Mouse (Mus musculus): Measurements from ENCODE around the gene Josd2. TPM values are rescaled to one million over a fixed set of nuclear protein-coding genes. Genes with fewer than 3 reads are reported as not detected.

Gene Josd2
- polyA plus RNA-seq, 1 experiment, result 233 TPM

GRCm38 (mm10) chr7:44464511-44464910, 3.3 kb upstream of the Josd2 start:
- peaks cover 46% of the 10 kb centered on the region for H3K27me3 ChIP-seq (ENCODE audit: control insufficient read depth, insufficient read depth, insufficient read length)
- no peak overlapping the region for H3ac ChIP-seq (ENCODE audit: control insufficient read depth, insufficient read length)
- TF ChIP-seq SRF (IDR thresholded peaks at IDR 0.05; ENCODE audit: control insufficient read depth, insufficient read length, low read depth) (no peak), MYOD1 (IDR thresholded peaks at IDR 0.05; ENCODE audit: control insufficient read depth in 1 of 3, insufficient read length in 2 of 3, low read depth in 2 of 3) (no peak), TCF12 (IDR thresholded peaks at IDR 0.05; ENCODE audit: insufficient read depth, poor library complexity, severe bottlenecking) (no peak), E2F4 (IDR thresholded peaks at IDR 0.05; ENCODE audit: insufficient read depth) (no peak), REST (IDR thresholded peaks at IDR 0.05; ENCODE audit: insufficient read depth, insufficient read length) (no peak), MYOG (IDR thresholded peaks at IDR 0.05; ENCODE audit: control insufficient read depth in 1 of 3, insufficient read depth in 1 of 3, insufficient read length in 2 of 3, low read depth in 2 of 3) (no peak), TCF3 (IDR thresholded peaks at IDR 0.05; ENCODE audit: insufficient read length, low read depth) (no peak), POLR2AphosphoS2 (IDR thresholded peaks at IDR 0.05; ENCODE audit: insufficient read length, low read depth) (no peak), POLR2A (IDR thresholded peaks at IDR 0.05; ENCODE audit: insufficient read length, low read depth) (no peak), MAX (IDR thresholded peaks at IDR 0.05; ENCODE audit: low read depth) (no peak), USF1 (IDR thresholded peaks at IDR 0.05; ENCODE audit: low read depth) (no peak), CEBPB (IDR thresholded peaks at IDR 0.05; ENCODE audit: insufficient read depth, poor library complexity, severe bottlenecking) (no peak)
- no peak overlapping the region for H3K4me2 ChIP-seq (ENCODE audit: low read depth)
- H3K36me3 ChIP-seq (ENCODE audit: control insufficient read depth, insufficient read depth), result no peaks in the 10 kb centered on the region
- H3K79me2 ChIP-seq (ENCODE audit: control insufficient read depth, insufficient read depth), result no peaks in the 10 kb centered on the region
- no peak overlapping the region for H3K4me3 ChIP-seq

GRCm38 (mm10) chr7:44465111-44465510, 2.7 kb upstream of the Josd2 start, which contains the start of gene Aspdh:
Aspdh (plus strand) TSS chr7:44465391.
- Histone ChIP-seq H3K4me3 (no peak within 1 kb of the TSS), H3K27me3 (ENCODE audit: control insufficient read depth, insufficient read depth, insufficient read length) (peaks cover 40% of the 10 kb centered on the region), H3K36me3 (ENCODE audit: control insufficient read depth, insufficient read depth) (no peaks in the 10 kb centered on the region), H3K4me2 (ENCODE audit: low read depth) (no peak within 1 kb of the TSS), H3ac (ENCODE audit: control insufficient read depth, insufficient read length) (no peak within 1 kb of the TSS), H3K79me2 (ENCODE audit: control insufficient read depth, insufficient read depth) (no peaks in the 10 kb centered on the region)
- TF ChIP-seq POLR2A (IDR thresholded peaks at IDR 0.05; ENCODE audit: insufficient read length, low read depth) (no peak), SRF (IDR thresholded peaks at IDR 0.05; ENCODE audit: control insufficient read depth, insufficient read length, low read depth) (no peak), CEBPB (IDR thresholded peaks at IDR 0.05; ENCODE audit: insufficient read depth, poor library complexity, severe bottlenecking) (no peak), E2F4 (IDR thresholded peaks at IDR 0.05; ENCODE audit: insufficient read depth) (no peak), REST (IDR thresholded peaks at IDR 0.05; ENCODE audit: insufficient read depth, insufficient read length) (no peak), TCF12 (IDR thresholded peaks at IDR 0.05; ENCODE audit: insufficient read depth, poor library complexity, severe bottlenecking) (no peak)

GRCm38 (mm10) chr7:44466006-44466887, 1.5 kb upstream of the Josd2 start:
- no peak for TF ChIP-seq TCF3 (IDR thresholded peaks at IDR 0.05; ENCODE audit: insufficient read length, low read depth)
- no peak for TF ChIP-seq MYOD1 (IDR thresholded peaks at IDR 0.05; ENCODE audit: control insufficient read depth in 1 of 3, insufficient read length in 2 of 3, low read depth in 2 of 3)
- TF ChIP-seq MYOG (IDR thresholded peaks at IDR 0.05; ENCODE audit: control insufficient read depth in 1 of 3, insufficient read depth in 1 of 3, insufficient read length in 2 of 3, low read depth in 2 of 3), result no peak
- TF ChIP-seq MAX (IDR thresholded peaks at IDR 0.05; ENCODE audit: low read depth), result no peak
- TF ChIP-seq REST (IDR thresholded peaks at IDR 0.05; ENCODE audit: insufficient read depth, insufficient read length), result no peak
- no peak for TF ChIP-seq POLR2A (IDR thresholded peaks at IDR 0.05; ENCODE audit: insufficient read length, low read depth)
- Histone ChIP-seq H3K27me3 (ENCODE audit: control insufficient read depth, insufficient read depth, insufficient read length) (peaks cover 30% of the 10 kb centered on the region), H3K4me3 (peak overlapping the region; percentile 75)

GRCm38 (mm10) chr7:44466888-44467311, 880 bp upstream of the Josd2 start:
- H3K4me3 ChIP-seq, result peak overlapping the region; percentile 75

More at GRCm38 (mm10) chr7:44466006-44466887, 1.5 kb upstream of the Josd2 start:
- Histone ChIP-seq H3K4me2 (ENCODE audit: low read depth) (no peak overlapping the region), H3K36me3 (ENCODE audit: control insufficient read depth, insufficient read depth) (no peaks in the 10 kb centered on the region), H3K79me2 (ENCODE audit: control insufficient read depth, insufficient read depth) (no peaks in the 10 kb centered on the region), H3ac (ENCODE audit: control insufficient read depth, insufficient read length) (no peak overlapping the region)

More at GRCm38 (mm10) chr7:44466888-44467311, 880 bp upstream of the Josd2 start:
- Histone ChIP-seq H3K4me2 (ENCODE audit: low read depth) (peak overlapping the region; percentile 53), H3ac (ENCODE audit: control insufficient read depth, insufficient read length) (no peak overlapping the region), H3K79me2 (ENCODE audit: control insufficient read depth, insufficient read depth) (no peaks in the 10 kb centered on the region), H3K36me3 (ENCODE audit: control insufficient read depth, insufficient read depth) (no peaks in the 10 kb centered on the region), H3K27me3 (ENCODE audit: control insufficient read depth, insufficient read depth, insufficient read length) (peaks cover 23% of the 10 kb centered on the region)
- TF ChIP-seq USF1 (IDR thresholded peaks at IDR 0.05; ENCODE audit: low read depth) (no peak), SRF (IDR thresholded peaks at IDR 0.05; ENCODE audit: control insufficient read depth, insufficient read length, low read depth) (no peak), MYOG (IDR thresholded peaks at IDR 0.05; ENCODE audit: control insufficient read depth in 1 of 3, insufficient read depth in 1 of 3, insufficient read length in 2 of 3, low read depth in 2 of 3) (peak in 1 of 3 experiments; percentile 24), E2F4 (IDR thresholded peaks at IDR 0.05; ENCODE audit: insufficient read depth) (no peak), TCF12 (IDR thresholded peaks at IDR 0.05; ENCODE audit: insufficient read depth, poor library complexity, severe bottlenecking) (no peak), POLR2A (IDR thresholded peaks at IDR 0.05; ENCODE audit: insufficient read length, low read depth) (peak; percentile 41), TCF3 (IDR thresholded peaks at IDR 0.05; ENCODE audit: insufficient read length, low read depth) (no peak), MYOD1 (IDR thresholded peaks at IDR 0.05; ENCODE audit: control insufficient read depth in 1 of 3, insufficient read length in 2 of 3, low read depth in 2 of 3) (peak in 1 of 3 experiments; percentile 57), POLR2AphosphoS2 (IDR thresholded peaks at IDR 0.05; ENCODE audit: insufficient read length, low read depth) (no peak), REST (IDR thresholded peaks at IDR 0.05; ENCODE audit: insufficient read depth, insufficient read length) (no peak), MAX (IDR thresholded peaks at IDR 0.05; ENCODE audit: low read depth) (no peak), CEBPB (IDR thresholded peaks at IDR 0.05; ENCODE audit: insufficient read depth, poor library complexity, severe bottlenecking) (no peak)

Measured in myocyte (in vitro differentiated cells).